Mouse (Mus musculus): ENCODE measurements around the gene Incenp.

DNA sequence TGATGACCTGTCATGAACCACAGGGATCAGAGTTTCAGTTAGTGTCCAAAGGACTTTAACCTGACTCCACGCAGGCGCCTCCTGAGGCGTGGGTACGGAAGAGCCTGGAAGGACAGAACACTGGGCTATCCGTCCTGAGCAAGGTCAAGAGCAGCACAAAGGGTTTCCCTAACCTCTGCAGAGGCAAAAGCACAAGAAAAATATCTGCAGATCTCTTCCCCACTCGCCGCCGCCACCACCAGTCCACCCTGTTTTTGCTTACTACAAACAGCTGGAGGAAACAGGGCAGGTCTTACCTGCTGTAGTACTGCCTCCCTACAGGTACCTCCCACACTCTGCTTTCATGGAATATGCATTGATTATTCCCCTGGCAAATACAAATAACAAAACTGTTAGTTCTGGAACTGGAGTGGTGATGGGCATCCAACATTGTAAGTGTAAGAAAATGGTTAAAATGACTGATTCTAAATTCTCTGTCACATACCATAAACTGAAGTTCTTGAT, 25.5 kb upstream of the Incenp start:
- TF ChIP-seq CTCF (IDR thresholded peaks at IDR 0.05; ENCODE audit: borderline replicate concordance, insufficient read depth, low read depth, low read length) (no peak), POLR2A (IDR thresholded peaks at IDR 0.05; ENCODE audit: borderline replicate concordance, insufficient read depth, low read length) (no peak)
